Mouse (Mus musculus) stomach, postnatal 0 days (tissue): ENCODE data around the gene Rps11.

Experiments
- CTCF ChIP-seq: IDR thresholded peaks from 2 replicates; pipeline ENCODE4 v1.5.1; 2016; ENCODE audit warnings: antibody characterized with exemption, low read depth, mild to moderate bottlenecking, moderate library complexity
- EP300 ChIP-seq: optimal IDR thresholded peaks from 2 replicates; pipeline ENCODE3; 2016; ENCODE audit warnings: antibody characterized with exemption

DNA sequence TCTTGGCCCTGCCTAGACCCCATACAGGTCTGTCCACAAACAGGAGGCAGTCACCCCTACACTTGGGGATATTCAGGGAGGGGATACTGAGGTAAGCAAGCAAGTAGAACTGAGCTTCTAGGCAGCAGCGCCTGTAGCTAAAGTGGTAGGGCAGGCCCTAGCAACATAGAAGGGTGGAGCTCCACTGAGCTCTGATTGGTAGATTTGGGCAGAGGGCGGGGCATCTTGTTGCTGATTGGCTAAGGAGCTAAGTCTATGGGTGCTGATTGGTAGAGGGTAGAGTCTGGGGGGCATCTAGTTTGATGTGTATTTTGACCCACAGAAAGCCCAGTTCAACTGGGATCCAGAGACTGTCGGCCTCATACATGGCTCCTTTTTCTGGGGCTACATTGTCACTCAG lies 45.3 kb upstream of the Rps11 start:
- TF ChIP-seq CTCF (no peak), EP300 (no peak)
